Mouse (Mus musculus): ENCODE results near the gene Cryab. TPM values are rescaled to one million over a fixed set of nuclear protein-coding genes. Genes with fewer than 3 reads are reported as not detected.

Gene Cryab
- polyA plus RNA-seq (2012; rRNA removed): 267 and 331 TPM in 2 replicates

DNA sequence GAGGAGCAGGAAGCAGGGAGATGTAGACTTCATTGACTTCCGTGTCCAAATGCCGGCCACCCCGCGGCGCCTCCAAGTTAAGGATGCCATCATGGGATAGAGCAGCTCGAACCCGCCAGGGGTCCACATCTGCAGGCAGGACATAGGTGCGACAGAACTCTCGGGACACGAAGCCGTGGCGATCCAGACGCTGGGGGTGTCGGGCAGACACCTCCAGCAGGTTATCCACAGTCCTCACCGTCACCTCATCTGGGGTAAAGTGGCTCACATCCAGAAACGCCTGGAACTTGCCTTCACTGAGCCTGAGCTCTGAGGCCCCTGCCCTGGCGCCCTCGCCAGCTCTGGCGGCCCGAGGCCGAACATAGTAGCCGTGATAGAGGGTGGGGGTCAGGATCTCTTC is at the start of gene Cryab:
Gene Cryab, plus strand, starts transcription at position 3 of the 400 bp plus-strand sequence.
- TF ChIP-seq CTCF (IDR thresholded peaks at IDR 0.05; ENCODE audit: extremely low read depth, insufficient read depth, low read length): no peak
- TF ChIP-seq POLR2A (IDR thresholded peaks at IDR 0.05; ENCODE audit: extremely low read depth, insufficient read depth, low read length): no peak
- Histone ChIP-seq H3K4me1 (ENCODE audit: control insufficient read depth, insufficient read depth, low read length) (peaks cover 4% of the 10 kb centered on the region; the same call in 1 of the 2 replicates), H3K27ac (ENCODE audit: insufficient read depth, low read length) (0 out of 2 replicates have a peak within 1 kb of the TSS, but pooled peaks have one; percentile 36), H3K4me3 (ENCODE audit: insufficient read depth, low read length) (no peak within 1 kb of the TSS)

DNA sequence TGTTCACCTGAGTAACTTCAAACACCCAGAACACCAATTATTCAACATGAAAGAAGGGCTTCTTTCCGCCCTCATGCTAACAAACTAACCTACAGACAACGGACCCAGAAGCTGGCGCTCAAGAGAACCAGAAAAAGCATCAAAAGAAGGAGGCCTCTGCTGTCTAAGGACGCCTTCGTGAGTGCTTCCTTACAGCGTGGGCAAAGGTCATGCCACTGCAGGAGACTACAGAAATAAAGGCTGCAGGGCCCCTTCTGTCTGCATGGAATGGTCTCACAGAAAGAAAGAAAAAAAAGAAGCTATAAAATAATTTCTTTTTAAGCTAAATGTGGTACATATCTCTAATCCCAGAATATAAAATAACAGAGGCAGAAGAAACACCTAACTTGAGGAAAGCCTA is 46.2 kb upstream of the Cryab start:
- H3K27ac ChIP-seq (ENCODE audit: insufficient read depth, low read length): no peak overlapping the region
- H3K4me1 ChIP-seq (ENCODE audit: control insufficient read depth, insufficient read depth, low read length): peaks cover under 1% of the 10 kb centered on the region; the same call in 1 of the 2 replicates
- no peak overlapping the region for H3K4me3 ChIP-seq (ENCODE audit: insufficient read depth, low read length)
- TF ChIP-seq POLR2A (IDR thresholded peaks at IDR 0.05; ENCODE audit: extremely low read depth, insufficient read depth, low read length) (no peak), CTCF (IDR thresholded peaks at IDR 0.05; ENCODE audit: extremely low read depth, insufficient read depth, low read length) (no peak)

DNA sequence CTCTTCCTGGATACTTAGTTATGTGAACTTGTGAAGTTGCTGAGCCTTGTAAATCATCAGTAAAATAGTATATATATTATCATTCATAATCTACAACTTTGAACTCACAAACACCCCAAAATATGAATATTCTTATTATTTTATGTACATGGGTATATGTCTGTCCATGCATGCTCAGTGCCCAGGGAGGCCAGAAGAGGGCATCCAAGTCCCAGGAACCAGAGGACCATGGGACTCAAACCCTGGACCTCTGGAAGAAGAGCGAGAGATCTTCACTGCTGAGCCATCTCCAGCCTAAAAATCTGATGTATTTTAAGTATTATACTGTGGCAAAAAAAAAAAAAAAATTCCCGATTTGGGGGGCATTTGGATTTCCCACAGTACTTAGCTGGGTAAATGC is 42.0 kb upstream of the Cryab start:
- no peaks in the 10 kb centered on the region for H3K4me1 ChIP-seq (ENCODE audit: control insufficient read depth, insufficient read depth, low read length)
- H3K4me3 ChIP-seq (ENCODE audit: insufficient read depth, low read length): no peak overlapping the region
- H3K27ac ChIP-seq (ENCODE audit: insufficient read depth, low read length): no peak overlapping the region
- peak; percentile 61 for TF ChIP-seq CTCF (IDR thresholded peaks at IDR 0.05; ENCODE audit: extremely low read depth, insufficient read depth, low read length)
- no peak for TF ChIP-seq POLR2A (IDR thresholded peaks at IDR 0.05; ENCODE audit: extremely low read depth, insufficient read depth, low read length)

DNA sequence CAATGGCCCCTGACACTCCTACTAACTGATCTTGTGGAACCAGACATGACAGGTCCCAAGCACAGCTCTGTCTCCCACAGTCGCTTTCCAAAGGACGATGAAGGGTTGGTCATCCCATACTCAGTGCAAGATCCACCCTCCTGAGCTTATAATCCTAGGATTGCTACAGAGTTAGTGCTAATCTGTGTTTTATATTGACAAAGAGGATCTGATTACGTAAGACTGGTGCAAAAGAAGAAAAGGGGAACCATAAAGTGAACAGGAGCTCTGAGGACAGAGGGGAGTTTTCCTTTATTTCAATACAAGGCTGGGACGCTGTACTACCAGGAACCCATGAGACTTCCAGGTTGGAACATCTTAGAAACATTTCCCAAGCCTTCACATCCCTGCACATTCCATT is 39.8 kb upstream of the Cryab start:
- Histone ChIP-seq H3K27ac (ENCODE audit: insufficient read depth, low read length) (no peak overlapping the region), H3K4me3 (ENCODE audit: insufficient read depth, low read length) (no peak overlapping the region), H3K4me1 (ENCODE audit: control insufficient read depth, insufficient read depth, low read length) (no peaks in the 10 kb centered on the region)
- TF ChIP-seq POLR2A (IDR thresholded peaks at IDR 0.05; ENCODE audit: extremely low read depth, insufficient read depth, low read length): no peak
- no peak for TF ChIP-seq CTCF (IDR thresholded peaks at IDR 0.05; ENCODE audit: extremely low read depth, insufficient read depth, low read length)

DNA sequence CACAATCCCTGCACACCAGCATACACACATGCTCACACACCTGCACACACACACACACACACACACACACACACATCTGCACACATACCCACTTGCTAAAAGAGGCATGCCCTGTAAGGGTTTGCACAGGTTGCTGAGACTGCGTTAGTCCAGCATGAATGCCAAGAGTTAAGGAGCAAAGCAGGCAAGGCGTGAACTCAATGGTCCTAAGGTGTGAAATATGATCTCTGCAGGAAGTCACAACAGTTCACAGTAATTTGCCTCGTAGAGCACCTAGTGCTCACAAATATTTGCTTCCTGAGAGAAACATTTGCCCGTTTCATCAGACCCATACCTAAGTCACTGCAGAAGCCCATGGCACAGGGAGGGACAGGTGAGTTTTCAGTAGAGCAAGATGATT is 36.9 kb upstream of the Cryab start:
- no peak overlapping the region for H3K27ac ChIP-seq (ENCODE audit: insufficient read depth, low read length)
- no peak overlapping the region for H3K4me3 ChIP-seq (ENCODE audit: insufficient read depth, low read length)
- TF ChIP-seq POLR2A (IDR thresholded peaks at IDR 0.05; ENCODE audit: extremely low read depth, insufficient read depth, low read length) (no peak), CTCF (IDR thresholded peaks at IDR 0.05; ENCODE audit: extremely low read depth, insufficient read depth, low read length) (no peak)
- no peaks in the 10 kb centered on the region for H3K4me1 ChIP-seq (ENCODE audit: control insufficient read depth, insufficient read depth, low read length)

DNA sequence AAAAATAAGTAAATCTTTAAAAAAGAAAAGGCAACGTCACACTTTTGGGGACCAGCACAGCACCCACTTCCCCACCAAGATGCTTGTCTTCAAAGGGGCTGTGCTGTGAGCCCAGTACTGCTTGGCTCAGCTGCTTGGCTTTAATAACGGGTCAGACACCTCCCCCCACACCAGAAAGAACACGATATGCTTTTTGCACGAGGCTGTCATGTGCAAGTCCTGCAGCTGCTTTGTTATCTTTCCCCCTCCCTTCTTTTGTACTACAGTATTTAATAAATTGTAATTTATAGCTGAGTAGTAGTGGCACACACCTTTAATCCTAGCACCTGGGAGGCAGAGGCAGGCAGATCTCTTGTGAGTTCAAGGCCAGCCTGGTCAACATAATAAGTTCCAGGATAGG is 32.2 kb upstream of the Cryab start:
- no peak overlapping the region for H3K27ac ChIP-seq (ENCODE audit: insufficient read depth, low read length)

DNA sequence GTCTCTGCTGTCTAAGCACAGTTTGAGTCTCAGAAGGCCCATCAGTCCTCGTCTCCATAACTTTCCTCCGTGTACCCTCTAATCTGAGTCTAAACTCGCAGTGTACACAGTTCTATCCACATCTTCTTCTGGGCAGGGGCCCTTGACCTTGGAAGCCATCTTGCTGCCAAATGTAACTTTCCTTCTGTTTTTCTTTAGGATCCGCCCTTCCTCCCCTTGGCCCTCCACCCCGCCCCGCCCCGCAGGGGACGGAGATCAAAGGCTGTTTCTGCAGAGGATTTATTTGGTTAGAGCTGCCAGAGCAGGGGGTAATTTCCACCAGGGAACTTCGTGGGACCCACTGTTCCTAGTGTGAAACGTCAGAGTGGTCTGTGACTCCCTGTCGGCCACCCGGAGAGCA is 30.1 kb upstream of the Cryab start:
- no peak for TF ChIP-seq CTCF (IDR thresholded peaks at IDR 0.05; ENCODE audit: extremely low read depth, insufficient read depth, low read length)
- no peak for TF ChIP-seq POLR2A (IDR thresholded peaks at IDR 0.05; ENCODE audit: extremely low read depth, insufficient read depth, low read length)
- Histone ChIP-seq H3K4me1 (ENCODE audit: control insufficient read depth, insufficient read depth, low read length) (no peaks in the 10 kb centered on the region), H3K27ac (ENCODE audit: insufficient read depth, low read length) (peak overlapping the region; percentile 53; the same call in 1 of the 2 replicates), H3K4me3 (ENCODE audit: insufficient read depth, low read length) (no peak overlapping the region)

More for the DNA sequence above, 32.2 kb upstream of the Cryab start:
- Histone ChIP-seq H3K4me3 (ENCODE audit: insufficient read depth, low read length) (no peak overlapping the region), H3K4me1 (ENCODE audit: control insufficient read depth, insufficient read depth, low read length) (no peaks in the 10 kb centered on the region)
- TF ChIP-seq POLR2A (IDR thresholded peaks at IDR 0.05; ENCODE audit: extremely low read depth, insufficient read depth, low read length) (no peak), CTCF (IDR thresholded peaks at IDR 0.05; ENCODE audit: extremely low read depth, insufficient read depth, low read length) (no peak)

DNA sequence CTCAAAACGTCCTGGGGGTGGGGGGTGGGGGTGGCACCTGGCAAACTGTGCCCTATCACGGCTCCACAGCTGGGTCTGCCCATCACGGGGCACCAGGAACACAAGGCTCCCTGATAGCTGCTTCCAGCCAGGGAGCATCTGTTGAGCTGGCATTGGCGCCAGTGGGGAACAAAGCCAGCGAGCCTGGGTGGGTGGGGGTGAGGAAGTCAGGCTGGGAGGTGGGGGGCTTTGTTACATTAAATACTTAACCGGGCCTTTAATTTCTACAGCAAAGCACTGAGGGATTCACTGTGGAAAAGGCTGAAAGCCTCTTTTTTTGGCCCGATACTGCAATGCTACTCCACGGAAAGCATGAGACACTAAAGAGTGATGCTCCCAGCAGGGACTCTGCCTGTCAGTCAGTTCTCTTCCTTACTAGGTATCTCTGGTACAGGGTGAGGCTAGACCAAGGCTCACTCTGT is 28.6 kb upstream of the Cryab start:
- no peak overlapping the region for H3K4me3 ChIP-seq (ENCODE audit: insufficient read depth, low read length)
- H3K4me1 ChIP-seq (ENCODE audit: control insufficient read depth, insufficient read depth, low read length): no peaks in the 10 kb centered on the region
- H3K27ac ChIP-seq (ENCODE audit: insufficient read depth, low read length): no peak overlapping the region
- TF ChIP-seq POLR2A (IDR thresholded peaks at IDR 0.05; ENCODE audit: extremely low read depth, insufficient read depth, low read length) (no peak), CTCF (IDR thresholded peaks at IDR 0.05; ENCODE audit: extremely low read depth, insufficient read depth, low read length) (no peak)

DNA sequence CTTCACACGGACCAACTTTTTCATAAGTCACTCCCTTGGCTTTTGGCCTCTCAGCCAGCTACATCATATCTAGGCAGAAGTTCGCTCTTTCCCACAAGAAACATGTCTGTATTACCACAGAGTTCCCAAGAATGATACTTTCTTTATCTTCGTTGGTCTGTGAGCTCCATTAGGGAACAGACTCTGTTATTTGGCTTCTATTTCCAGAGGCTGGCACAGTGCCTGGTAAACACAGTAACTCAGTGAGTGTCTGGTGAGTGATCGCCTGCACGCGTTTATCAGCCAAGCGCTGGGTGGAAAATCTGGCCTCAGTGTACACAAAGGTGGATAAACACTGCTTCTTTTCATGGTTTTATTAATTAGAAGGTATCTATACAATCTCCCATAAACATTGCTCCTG is 27.7 kb upstream of the Cryab start:
- no peak for TF ChIP-seq POLR2A (IDR thresholded peaks at IDR 0.05; ENCODE audit: extremely low read depth, insufficient read depth, low read length)
- no peak for TF ChIP-seq CTCF (IDR thresholded peaks at IDR 0.05; ENCODE audit: extremely low read depth, insufficient read depth, low read length)
- Histone ChIP-seq H3K4me3 (ENCODE audit: insufficient read depth, low read length) (no peak overlapping the region), H3K27ac (ENCODE audit: insufficient read depth, low read length) (peak overlapping the region; percentile 77), H3K4me1 (ENCODE audit: control insufficient read depth, insufficient read depth, low read length) (no peaks in the 10 kb centered on the region)

DNA sequence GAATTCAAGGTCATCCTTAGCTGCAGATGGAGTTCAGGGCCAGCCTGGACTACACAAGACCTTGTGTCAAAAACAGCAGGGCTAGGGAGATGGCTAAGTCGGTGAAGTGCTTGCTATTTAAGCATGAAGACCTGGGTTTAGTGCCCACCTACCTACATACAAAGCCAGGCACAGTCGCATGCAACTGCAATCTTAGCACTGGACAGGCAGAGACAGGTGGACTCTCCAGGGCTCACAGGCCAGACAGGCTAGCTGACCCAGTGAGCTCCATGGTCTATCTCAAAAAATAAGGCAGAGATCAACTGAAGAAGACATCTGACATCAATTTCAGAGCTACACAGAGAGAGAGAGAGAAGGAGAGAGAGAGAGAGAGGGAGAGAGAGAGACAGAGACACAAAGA is 27.0 kb upstream of the Cryab start:
- TF ChIP-seq CTCF (IDR thresholded peaks at IDR 0.05; ENCODE audit: extremely low read depth, insufficient read depth, low read length) (no peak), POLR2A (IDR thresholded peaks at IDR 0.05; ENCODE audit: extremely low read depth, insufficient read depth, low read length) (no peak)
- Histone ChIP-seq H3K27ac (ENCODE audit: insufficient read depth, low read length) (no peak overlapping the region), H3K4me1 (ENCODE audit: control insufficient read depth, insufficient read depth, low read length) (no peaks in the 10 kb centered on the region), H3K4me3 (ENCODE audit: insufficient read depth, low read length) (no peak overlapping the region)
